Mouse (Mus musculus) retina, postnatal 7 days (tissue): ENCODE results near the gene Olfr805.

Source experiments
- DNase-seq: peaks from one replicate; pipeline ENCODE4 v3.0.0-alpha.2; 2012; ENCODE audit warnings: low read depth, low spot score

Olfr805 gene

DNA sequence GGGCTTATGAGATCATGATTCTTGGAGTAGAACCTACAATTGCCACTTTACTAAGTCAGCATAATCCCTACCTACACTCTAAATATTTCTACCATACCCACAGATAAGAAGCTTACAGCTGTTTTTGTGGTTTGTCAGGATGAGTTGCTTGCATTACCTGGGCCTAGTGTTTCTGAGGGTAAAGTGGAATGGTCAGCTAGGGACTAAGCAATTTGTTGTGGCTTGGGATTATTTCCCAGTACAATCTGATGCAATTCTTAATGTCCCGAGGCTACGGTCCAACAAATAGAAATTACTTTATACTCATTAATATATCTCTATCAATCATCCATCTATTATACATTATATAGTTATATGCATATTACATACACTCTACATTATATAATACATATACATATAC lies at the start of gene Olfr805:
Gene Olfr805 (minus strand): TSS at position 101 of the 400 bp plus-strand sequence.
- no peak for DNase-seq

DNA sequence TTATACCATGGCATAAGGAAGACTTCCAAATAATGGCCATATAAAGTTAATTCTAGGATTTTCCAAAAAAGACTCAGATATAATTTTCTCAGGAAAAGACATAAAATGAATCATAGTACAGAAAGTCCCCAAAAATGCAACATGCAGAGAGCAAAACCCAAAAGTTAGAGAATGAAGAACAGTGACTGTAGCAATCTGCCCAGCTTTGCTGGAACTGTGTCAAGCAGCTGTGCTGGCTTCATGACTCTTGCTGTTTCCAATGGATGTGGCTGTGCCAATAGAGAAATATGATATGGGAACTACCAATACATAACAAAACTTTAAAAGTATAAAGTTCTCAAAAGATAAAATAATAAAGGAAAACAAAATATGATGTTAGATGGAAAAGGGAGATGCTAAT lies 48.9 kb upstream of the Olfr805 start:
- no peak for DNase-seq

DNA sequence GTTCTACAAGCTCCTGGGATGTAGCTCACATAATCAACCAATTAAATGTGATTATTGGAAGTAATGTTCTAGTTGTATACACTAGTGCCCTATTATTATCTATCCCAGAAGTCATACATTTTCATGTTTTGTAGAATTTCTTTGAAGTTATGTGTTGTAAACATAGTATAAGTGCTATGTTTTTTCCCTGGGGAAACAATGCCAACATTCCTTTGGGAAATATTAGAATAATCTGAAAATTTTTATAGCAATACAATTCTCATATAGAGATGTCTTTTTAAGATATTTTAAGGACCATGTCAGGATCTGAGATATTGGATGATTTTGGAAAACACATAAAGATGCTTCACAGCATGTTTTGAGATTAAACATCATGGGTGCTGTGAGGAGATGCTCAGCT lies 45.2 kb upstream of the Olfr805 start, which contains the start of gene Olfr809:
Gene Olfr809 (plus strand): TSS at position 301 of the 400 bp plus-strand sequence.
- no peak for DNase-seq

- DNase-seq = no peak
Observed at GRCm38 (mm10) chr10:129765182-129765581, 36.0 kb upstream of the Olfr805 start, which contains the start of gene Olfr808. Gene Olfr808 (plus strand): TSS chr10:129765482.

GRCm38 (mm10) chr10:129757693-129758092 lies 28.5 kb upstream of the Olfr805 start, which contains the start of gene Olfr807:
Gene Olfr807 (minus strand): TSS chr10:129757793.
- DNase-seq = no peak

DNA sequence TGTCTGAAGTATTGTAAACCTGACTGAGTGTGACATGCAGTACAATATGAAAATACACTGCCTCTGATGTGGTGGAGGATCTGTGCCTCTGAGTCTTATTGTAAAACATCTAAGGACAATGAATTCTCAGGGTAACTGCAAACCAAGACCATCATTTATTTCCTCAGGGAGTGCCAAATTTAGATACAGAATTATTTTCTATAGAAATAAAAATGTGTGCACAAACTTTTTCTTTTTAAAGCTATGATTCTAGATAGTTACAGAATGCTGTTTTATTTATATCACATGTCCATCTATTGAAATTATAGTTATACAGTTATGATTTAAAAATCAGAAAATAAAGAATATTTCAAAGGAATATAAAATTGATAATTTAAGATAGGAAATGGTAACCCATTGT lies 12.6 kb upstream of the Olfr805 start, which contains the start of gene Olfr806:
Gene Olfr806 (minus strand): TSS at position 101 of the 400 bp plus-strand sequence.
- no peak for DNase-seq

GRCm38 (mm10) chr10:129702910-129703309 lies 26.3 kb downstream of the Olfr805 start, which contains the start of gene Olfr804:
Gene Olfr804 (plus strand): TSS chr10:129703210.
- no peak for DNase-seq

DNA sequence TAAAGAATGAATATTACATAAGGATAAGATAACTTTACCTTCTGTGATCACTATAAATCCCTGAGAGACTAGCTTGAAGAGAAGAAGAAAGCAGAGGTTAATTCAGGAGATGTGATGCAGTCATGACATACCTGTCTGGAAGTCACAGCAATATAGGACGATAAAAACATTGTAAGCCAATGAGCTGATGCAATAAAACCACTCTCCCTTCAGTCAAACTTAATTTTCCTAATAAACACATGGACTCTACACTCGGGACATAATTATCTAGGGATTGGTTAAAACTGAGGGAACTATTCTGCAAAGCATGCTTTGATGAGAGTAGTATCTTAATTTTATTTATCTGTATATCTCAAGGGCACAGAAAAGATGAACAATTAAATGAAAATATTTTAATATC lies 35.0 kb downstream of the Olfr805 start, which contains the start of gene Olfr803:
Gene Olfr803 (minus strand): TSS at position 101 of the 400 bp plus-strand sequence.
- DNase-seq = no peak

DNA sequence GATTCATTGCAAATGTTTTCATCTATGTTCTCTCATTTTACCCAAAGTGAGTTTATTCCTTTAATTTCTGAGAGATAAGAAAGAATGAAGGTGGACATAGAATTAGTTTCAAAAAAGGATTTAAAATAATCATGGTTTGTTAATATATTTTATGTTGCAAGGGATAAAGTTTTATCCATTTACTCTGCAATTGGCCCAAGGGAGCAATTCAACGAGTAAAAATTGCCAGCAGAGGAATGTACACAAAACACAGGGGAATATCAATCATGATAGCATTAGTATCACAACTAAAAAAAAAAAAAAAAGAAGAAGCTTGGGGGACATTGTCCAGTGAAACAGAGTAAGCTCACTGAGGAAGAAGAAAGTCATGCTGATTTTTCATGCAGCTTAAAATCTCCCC lies 41.1 kb downstream of the Olfr805 start, which contains the start of gene Olfr802:
Gene Olfr802 (minus strand): TSS at position 101 of the 400 bp plus-strand sequence.
- no peak for DNase-seq

GRCm38 (mm10) chr10:129673765-129674164 lies 55.4 kb downstream of the Olfr805 start, which contains the start of gene Olfr801:
Gene Olfr801 (minus strand): TSS chr10:129673865.
- no peak for DNase-seq
